Mouse (Mus musculus): ENCODE data around the gene Mroh7. TPM values are rescaled to one million over a fixed set of nuclear protein-coding genes. Genes with fewer than 3 reads are reported as not detected.

The Mroh7 gene
- polyA plus RNA-seq, 1 experiment: 3.2 TPM

DNA sequence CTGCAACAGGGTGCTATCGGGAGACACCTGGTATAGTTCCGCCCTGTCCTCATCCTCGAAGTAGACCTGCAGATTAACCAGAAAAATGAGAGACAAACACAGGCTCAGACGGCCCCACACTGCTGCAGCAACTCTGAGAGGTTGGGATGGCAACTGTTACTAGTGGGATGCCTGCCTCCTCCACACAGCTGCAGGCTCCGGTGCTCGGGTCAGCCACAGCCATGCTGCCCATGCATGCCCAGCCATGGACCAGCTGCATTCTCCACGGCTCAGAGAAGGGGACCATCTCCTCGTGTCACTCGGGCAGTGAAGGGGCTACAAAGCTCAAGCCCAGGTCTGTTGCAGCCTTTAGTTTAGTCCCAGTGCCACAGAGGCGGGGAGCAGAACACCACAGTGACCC, 65.1 kb downstream of the Mroh7 start:
- TF ChIP-seq CTCF (IDR thresholded peaks at IDR 0.05; ENCODE audit: borderline replicate concordance, insufficient read depth, low read depth, low read length) (no peak), POLR2A (IDR thresholded peaks at IDR 0.05; ENCODE audit: borderline replicate concordance, insufficient read depth, low read length) (no peak)
- no peak overlapping the region for H3K4me3 ChIP-seq (replicated peaks; ENCODE audit: insufficient read depth, low read depth, low read length)
- H3K4me1 ChIP-seq (ENCODE audit: control insufficient read depth, insufficient read depth, low read length): no peaks in the 10 kb centered on the region
- WGBS: 91% methylated on average over 10 of the region's 10 CpGs
- no peak for DNase-seq
- no peaks in the 10 kb centered on the region for H3K27me3 ChIP-seq (ENCODE audit: control insufficient read depth, insufficient read depth, low read length)
- no peak overlapping the region for H3K27ac ChIP-seq (ENCODE audit: insufficient read depth, low read length)

DNA sequence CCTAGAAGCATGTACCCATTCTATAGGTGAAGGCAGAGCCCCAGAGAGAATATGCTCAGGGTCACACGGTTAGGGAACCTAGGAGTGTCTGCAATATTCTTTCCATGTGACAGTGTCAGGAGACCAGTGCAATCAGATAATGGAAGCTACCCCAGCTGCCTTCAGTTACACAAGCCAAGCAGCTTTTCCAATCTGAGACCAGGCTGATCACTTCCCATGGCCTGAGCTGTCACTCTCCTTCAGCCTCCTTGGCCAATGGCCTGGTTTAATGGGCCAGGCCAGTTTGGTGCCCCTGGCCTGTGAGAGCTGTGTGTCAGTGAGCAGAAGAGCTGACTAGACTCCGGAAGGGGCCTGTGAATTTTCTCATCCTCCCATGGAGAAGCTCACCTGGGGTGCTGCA, 65.5 kb downstream of the Mroh7 start:
- 94% methylated on average over 2 of the region's 2 CpGs for WGBS
- TF ChIP-seq CTCF (IDR thresholded peaks at IDR 0.05; ENCODE audit: borderline replicate concordance, insufficient read depth, low read depth, low read length) (no peak), POLR2A (IDR thresholded peaks at IDR 0.05; ENCODE audit: borderline replicate concordance, insufficient read depth, low read length) (no peak)
- Histone ChIP-seq H3K4me1 (ENCODE audit: control insufficient read depth, insufficient read depth, low read length) (no peaks in the 10 kb centered on the region), H3K27me3 (ENCODE audit: control insufficient read depth, insufficient read depth, low read length) (no peaks in the 10 kb centered on the region), H3K27ac (ENCODE audit: insufficient read depth, low read length) (no peak overlapping the region), H3K4me3 (replicated peaks; ENCODE audit: insufficient read depth, low read depth, low read length) (no peak overlapping the region)
- DNase-seq: no peak

DNA sequence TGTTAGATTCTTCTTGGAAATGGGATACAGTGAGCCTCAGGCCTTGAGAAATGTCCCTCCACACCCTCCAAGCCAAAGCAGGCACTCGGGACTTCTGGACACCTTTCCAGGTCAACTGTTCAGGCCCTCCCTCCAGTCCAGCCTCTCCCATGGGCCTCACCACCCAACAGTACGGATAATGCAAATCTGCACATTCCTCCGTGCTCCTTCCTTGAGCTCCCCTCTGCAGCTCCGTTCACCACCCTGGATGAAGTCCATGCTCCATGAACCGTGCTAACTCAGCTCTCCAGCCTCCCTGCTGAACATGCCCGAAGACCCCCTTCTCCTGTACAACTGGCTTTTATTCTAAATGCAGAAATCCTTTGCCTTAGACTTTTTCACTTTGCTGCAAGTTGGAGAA, 66.0 kb downstream of the Mroh7 start:
- WGBS: 77% methylated on average over 6 of the region's 6 CpGs

DNA sequence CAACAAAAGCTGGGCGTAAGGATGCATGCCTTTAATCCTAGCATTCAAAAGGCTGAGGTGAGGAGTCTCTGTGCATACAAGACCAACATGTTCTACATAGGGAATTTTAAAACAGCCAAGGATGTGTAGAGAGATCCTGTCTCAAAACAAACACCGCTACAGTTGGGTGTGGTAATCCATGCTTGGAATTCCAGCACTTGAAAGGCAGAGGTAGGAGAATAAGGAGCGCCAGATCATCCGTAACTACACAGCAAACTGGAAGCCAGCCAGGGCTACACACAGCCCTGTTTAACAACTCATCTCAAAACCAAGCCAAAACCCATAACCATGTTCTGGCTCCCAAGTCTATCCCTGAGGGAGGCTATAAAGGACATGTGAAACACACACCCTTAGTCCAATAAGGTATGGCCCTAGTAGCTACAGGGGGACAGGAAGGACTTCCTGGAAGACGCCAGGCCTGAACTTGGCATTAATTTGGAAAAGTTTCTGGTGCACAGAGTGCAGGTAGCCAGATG, 66.7 kb downstream of the Mroh7 start:
- H3K27me3 ChIP-seq (ENCODE audit: control insufficient read depth, insufficient read depth, low read length): no peaks in the 10 kb centered on the region
- TF ChIP-seq POLR2A (IDR thresholded peaks at IDR 0.05; ENCODE audit: borderline replicate concordance, insufficient read depth, low read length) (no peak), CTCF (IDR thresholded peaks at IDR 0.05; ENCODE audit: borderline replicate concordance, insufficient read depth, low read depth, low read length) (no peak)
- 83% methylated on average over 5 of the region's 5 CpGs for WGBS

More for the DNA sequence above, 66.0 kb downstream of the Mroh7 start:
- Histone ChIP-seq H3K27ac (ENCODE audit: insufficient read depth, low read length) (no peak overlapping the region), H3K27me3 (ENCODE audit: control insufficient read depth, insufficient read depth, low read length) (no peaks in the 10 kb centered on the region), H3K4me1 (ENCODE audit: control insufficient read depth, insufficient read depth, low read length) (no peaks in the 10 kb centered on the region), H3K4me3 (replicated peaks; ENCODE audit: insufficient read depth, low read depth, low read length) (no peak overlapping the region)
- TF ChIP-seq POLR2A (IDR thresholded peaks at IDR 0.05; ENCODE audit: borderline replicate concordance, insufficient read depth, low read length) (no peak), CTCF (IDR thresholded peaks at IDR 0.05; ENCODE audit: borderline replicate concordance, insufficient read depth, low read depth, low read length) (no peak)
- no peak for DNase-seq

DNA sequence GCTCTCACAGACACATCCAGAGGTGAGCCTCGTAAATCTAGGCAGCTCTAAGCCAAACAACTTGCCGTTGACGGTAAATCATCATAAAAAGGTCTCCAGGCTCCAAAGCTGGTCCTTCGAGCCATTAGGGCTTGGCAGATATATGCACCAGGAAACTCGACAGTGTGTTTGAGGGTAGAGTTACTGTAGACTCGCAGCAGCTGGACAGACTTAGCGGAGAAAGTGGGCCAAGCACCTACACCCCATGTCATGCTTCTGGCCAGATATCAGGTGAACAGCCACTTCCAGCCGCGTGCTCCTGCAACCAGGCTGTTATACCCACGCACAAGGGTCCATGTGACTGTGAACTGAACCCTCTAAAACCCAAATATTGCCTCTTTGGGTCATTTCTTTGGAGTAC, 75.0 kb downstream of the Mroh7 start:
- no peak overlapping the region for H3K27ac ChIP-seq (ENCODE audit: insufficient read depth, low read length)
- H3K4me1 ChIP-seq (ENCODE audit: control insufficient read depth, insufficient read depth, low read length): peaks cover 4% of the 10 kb centered on the region; the same call in 1 of the 2 replicates
- TF ChIP-seq CTCF (IDR thresholded peaks at IDR 0.05; ENCODE audit: borderline replicate concordance, insufficient read depth, low read depth, low read length) (no peak), POLR2A (IDR thresholded peaks at IDR 0.05; ENCODE audit: borderline replicate concordance, insufficient read depth, low read length) (no peak)
- no peak overlapping the region for H3K4me3 ChIP-seq (replicated peaks; ENCODE audit: insufficient read depth, low read depth, low read length)
- 92% methylated on average over 10 of the region's 10 CpGs for WGBS
- no peaks in the 10 kb centered on the region for H3K27me3 ChIP-seq (ENCODE audit: control insufficient read depth, insufficient read depth, low read length)
- no peak for DNase-seq

More for the DNA sequence above, 66.7 kb downstream of the Mroh7 start:
- Histone ChIP-seq H3K4me3 (replicated peaks; ENCODE audit: insufficient read depth, low read depth, low read length) (no peak overlapping the region), H3K4me1 (ENCODE audit: control insufficient read depth, insufficient read depth, low read length) (no peaks in the 10 kb centered on the region), H3K27ac (ENCODE audit: insufficient read depth, low read length) (no peak overlapping the region)
- no peak for DNase-seq

DNA sequence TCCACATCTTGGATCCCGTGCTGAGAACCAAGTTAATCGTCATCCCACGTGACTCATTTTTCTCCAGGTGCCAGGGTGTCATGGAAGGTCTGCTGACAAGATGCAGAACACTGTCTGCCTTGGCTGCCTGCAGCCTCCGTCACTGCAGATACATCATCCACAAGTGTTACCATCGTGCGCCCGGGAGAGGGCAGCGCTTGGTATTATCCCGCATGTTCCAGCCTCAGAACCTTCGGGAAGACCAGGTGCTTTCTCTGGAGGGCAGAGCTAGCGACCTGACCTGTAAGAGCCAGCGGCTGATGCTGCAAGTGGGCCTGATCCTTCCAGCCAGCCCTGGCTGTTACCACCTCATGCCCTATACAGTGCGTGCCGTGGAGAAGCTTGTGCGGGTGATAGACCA, 77.7 kb downstream of the Mroh7 start:
- DNase-seq: no peak
- WGBS: 94% methylated on average over 15 of the region's 15 CpGs
- H3K27ac ChIP-seq (ENCODE audit: insufficient read depth, low read length): no peak overlapping the region

DNA sequence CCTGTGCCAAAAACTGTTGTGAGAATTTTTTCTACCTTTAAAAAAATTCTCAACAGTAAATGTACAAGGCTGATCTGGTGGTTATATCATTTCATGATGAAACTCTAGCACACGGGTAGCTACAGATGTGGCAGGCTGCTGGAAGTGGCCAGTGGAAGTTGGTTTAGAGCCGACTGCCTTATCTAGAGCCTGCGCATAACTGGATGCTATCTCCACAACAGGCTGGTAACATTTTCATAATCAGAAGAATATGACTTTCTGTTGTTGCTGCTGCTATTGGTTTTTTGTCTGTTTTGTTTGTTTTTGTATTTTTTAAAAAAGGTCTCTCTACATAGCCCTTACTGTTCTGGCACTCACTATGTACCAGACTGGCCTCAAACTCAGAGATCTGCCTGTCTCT, 78.2 kb downstream of the Mroh7 start:
- 90% methylated on average over 3 of the region's 3 CpGs for WGBS
- TF ChIP-seq CTCF (IDR thresholded peaks at IDR 0.05; ENCODE audit: borderline replicate concordance, insufficient read depth, low read depth, low read length): no peak
- TF ChIP-seq POLR2A (IDR thresholded peaks at IDR 0.05; ENCODE audit: borderline replicate concordance, insufficient read depth, low read length): no peak
- H3K27ac ChIP-seq (ENCODE audit: insufficient read depth, low read length): no peak overlapping the region
- H3K4me1 ChIP-seq (ENCODE audit: control insufficient read depth, insufficient read depth, low read length): peaks cover 4% of the 10 kb centered on the region; the same call in 1 of the 2 replicates
- DNase-seq: no peak
- H3K4me3 ChIP-seq (replicated peaks; ENCODE audit: insufficient read depth, low read depth, low read length): no peak overlapping the region
- H3K27me3 ChIP-seq (ENCODE audit: control insufficient read depth, insufficient read depth, low read length): no peaks in the 10 kb centered on the region

More for the DNA sequence above, 77.7 kb downstream of the Mroh7 start:
- TF ChIP-seq CTCF (IDR thresholded peaks at IDR 0.05; ENCODE audit: borderline replicate concordance, insufficient read depth, low read depth, low read length) (no peak), POLR2A (IDR thresholded peaks at IDR 0.05; ENCODE audit: borderline replicate concordance, insufficient read depth, low read length) (no peak)
- no peak overlapping the region for H3K4me3 ChIP-seq (replicated peaks; ENCODE audit: insufficient read depth, low read depth, low read length)
- no peaks in the 10 kb centered on the region for H3K27me3 ChIP-seq (ENCODE audit: control insufficient read depth, insufficient read depth, low read length)
- peaks cover 4% of the 10 kb centered on the region; the same call in 1 of the 2 replicates for H3K4me1 ChIP-seq (ENCODE audit: control insufficient read depth, insufficient read depth, low read length)

DNA sequence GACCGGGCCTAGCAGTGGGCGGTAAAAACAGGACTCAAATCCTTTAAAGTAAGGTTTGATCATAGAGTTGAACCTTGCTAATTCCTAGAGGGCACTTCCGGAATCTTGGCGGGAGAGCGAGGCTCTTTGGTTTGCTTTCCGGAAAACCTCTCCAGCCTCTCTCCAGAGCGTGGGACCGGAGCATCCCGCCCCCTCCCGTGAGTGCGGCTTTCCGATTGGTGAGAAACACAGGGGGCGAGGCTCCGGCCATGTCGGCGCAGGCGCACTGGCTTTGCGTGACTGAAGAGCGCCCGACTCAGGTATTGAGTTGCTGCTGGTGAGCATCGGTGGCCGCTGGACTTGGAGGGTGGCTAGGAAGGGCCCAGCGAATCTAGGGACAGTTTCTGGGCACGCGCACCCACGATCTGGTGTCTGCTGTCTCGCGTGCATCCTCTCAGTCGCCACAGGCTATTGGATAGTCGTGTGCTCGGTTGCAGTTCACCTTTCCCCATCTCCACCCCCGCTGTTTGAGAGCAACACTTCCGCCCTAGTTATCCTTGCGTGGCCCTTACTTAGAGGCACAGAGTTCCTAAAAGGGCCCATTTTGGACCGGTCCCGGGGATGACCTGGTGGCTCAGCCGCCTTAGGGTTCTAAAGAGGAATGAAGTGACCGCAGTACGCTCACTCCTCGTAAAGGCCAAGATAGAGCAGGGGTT, 79.7 kb downstream of the Mroh7 start, which contains the start of gene Pars2:
Gene Pars2, plus strand, starts transcription at position 237 of the 695 bp plus-strand sequence.
- 2% methylated on average over 40 of the region's 40 CpGs for WGBS
- no peaks in the 10 kb centered on the region for H3K27me3 ChIP-seq (ENCODE audit: control insufficient read depth, insufficient read depth, low read length)
- H3K4me1 ChIP-seq (ENCODE audit: control insufficient read depth, insufficient read depth, low read length): peaks cover 4% of the 10 kb centered on the region; the same call in 1 of the 2 replicates
- H3K4me3 ChIP-seq (replicated peaks; ENCODE audit: insufficient read depth, low read depth, low read length): peak within 1 kb of the TSS; percentile 71
- H3K27ac ChIP-seq (ENCODE audit: insufficient read depth, low read length): peak within 1 kb of the TSS; percentile 9; the same call in 1 of the 2 replicates
- TF ChIP-seq POLR2A (IDR thresholded peaks at IDR 0.05; ENCODE audit: borderline replicate concordance, insufficient read depth, low read length) (peak; percentile 94), CTCF (IDR thresholded peaks at IDR 0.05; ENCODE audit: borderline replicate concordance, insufficient read depth, low read depth, low read length) (no peak)
- DNase-seq: peak; percentile 98 to 99
